Mouse (Mus musculus) megakaryocyte, embryonic 14.5 days (primary cell): Measurements from ENCODE around the gene Mrvi1.

Experiments used
- FLI1 ChIP-seq: IDR thresholded peaks from 2 replicates; pipeline ENCODE4 v1.6.1; 2012; ENCODE audit warnings: low read length, inconsistent platforms, mixed read lengths
- GATA1 ChIP-seq: IDR thresholded peaks from 3 replicates; pipeline ENCODE4 v1.6.1; 2012; ENCODE audit warnings: mixed read lengths, low read length, inconsistent platforms, borderline replicate concordance

- no peak for TF ChIP-seq GATA1
- TF ChIP-seq FLI1 = no peak
Measured at GRCm38 (mm10) chr7:110966853-110967252, 15.4 kb downstream of the Mrvi1 start.
